Mouse (Mus musculus) lung, adult 2 months (tissue): ENCODE data around the gene Fnbp4.

Source experiments
- CTCF ChIP-seq: fragments of 200-500 bp; IDR thresholded peaks from 2 replicates; pipeline ENCODE4 v1.5.1; 2011; ENCODE audit warnings: mild to moderate bottlenecking, low read length, control low read depth; ENCODE audit not compliant: insufficient read depth
- POLR2A ChIP-seq: fragments of 200-500 bp; IDR thresholded peaks from 2 replicates; pipeline ENCODE4 v1.6.1; 2011; ENCODE audit warnings: low read depth, mild to moderate bottlenecking, control low read depth, low read length, borderline replicate concordance; ENCODE audit errors: extremely low read depth

- TF ChIP-seq CTCF (no peak), POLR2A (no peak)
Observed at GRCm38 (mm10) chr2:90781938-90782337, 36.8 kb downstream of the Fnbp4 start.
